Mouse (Mus musculus): ENCODE measurements around the gene Gna11.
A peak's percentile ranks its signal among the peaks of the same experiment; 100 is the strongest.

Gene Gna11

GRCm38 (mm10) chr10:81564734-81565133 lies 19.7 kb upstream of the Gna11 start:
- DNase-seq, result peak; percentile 80 to 82

- no peak for DNase-seq
Measured at GRCm38 (mm10) chr10:81564216-81564615, 19.2 kb upstream of the Gna11 start.

- no peak for DNase-seq
Measured at GRCm38 (mm10) chr10:81563481-81563880, 18.5 kb upstream of the Gna11 start.

- DNase-seq, result no peak
Measured at GRCm38 (mm10) chr10:81562411-81562810, 17.4 kb upstream of the Gna11 start.

- peak; percentile 72 to 73 for DNase-seq
Measured at GRCm38 (mm10) chr10:81560719-81561459, 15.9 kb upstream of the Gna11 start.

- peak; percentile 55 to 60 for DNase-seq
Measured at GRCm38 (mm10) chr10:81559627-81560539, 14.9 kb upstream of the Gna11 start.

GRCm38 (mm10) chr10:81559163-81559626 lies 14.2 kb upstream of the Gna11 start, which contains the start of gene Aes:
Gene Aes (plus strand): TSS chr10:81559488.
- peak; percentile 78 for DNase-seq

- DNase-seq, result no peak
Measured at GRCm38 (mm10) chr10:81557491-81557890, 12.5 kb upstream of the Gna11 start.

GRCm38 (mm10) chr10:81556282-81556681 lies 11.3 kb upstream of the Gna11 start:
- DNase-seq, result peak; percentile 60 to 61

- peak; percentile 48 to 58 for DNase-seq
Measured at GRCm38 (mm10) chr10:81553807-81554755, 9.1 kb upstream of the Gna11 start.

GRCm38 (mm10) chr10:81553232-81553631 lies 8.2 kb upstream of the Gna11 start:
- DNase-seq, result peak; percentile 81 to 82

GRCm38 (mm10) chr10:81551597-81552102 lies 6.7 kb upstream of the Gna11 start:
- DNase-seq, result peak; percentile 92 to 94

- peak; percentile 87 for DNase-seq
Measured at GRCm38 (mm10) chr10:81550257-81550656, 5.3 kb upstream of the Gna11 start.

GRCm38 (mm10) chr10:81548944-81549343 lies 4.0 kb upstream of the Gna11 start:
- no peak for DNase-seq

- DNase-seq, result no peak
Measured at GRCm38 (mm10) chr10:81546788-81547571, 2.0 kb upstream of the Gna11 start.

- no peak for DNase-seq
Measured at GRCm38 (mm10) chr10:81546332-81546731, 1.3 kb upstream of the Gna11 start.

GRCm38 (mm10) chr10:81544296-81545160 lies 462 bp downstream of the Gna11 start:
- DNase-seq, result no peak

GRCm38 (mm10) chr10:81543633-81544032 lies 1.4 kb downstream of the Gna11 start:
- DNase-seq, result no peak

GRCm38 (mm10) chr10:81542727-81543460 lies 2.1 kb downstream of the Gna11 start:
- no peak for DNase-seq

GRCm38 (mm10) chr10:81541803-81542202 lies 3.2 kb downstream of the Gna11 start:
- DNase-seq, result no peak

All from B cell, adult 2 months (primary cell).